Mouse (Mus musculus): ENCODE measurements around the gene Kitl. TPM values are rescaled to one million over a fixed set of nuclear protein-coding genes. Genes with fewer than 3 reads are reported as not detected.

The Kitl gene
- polyA plus RNA-seq, 1 experiment from 2014 or later, result 7.5 TPM

DNA sequence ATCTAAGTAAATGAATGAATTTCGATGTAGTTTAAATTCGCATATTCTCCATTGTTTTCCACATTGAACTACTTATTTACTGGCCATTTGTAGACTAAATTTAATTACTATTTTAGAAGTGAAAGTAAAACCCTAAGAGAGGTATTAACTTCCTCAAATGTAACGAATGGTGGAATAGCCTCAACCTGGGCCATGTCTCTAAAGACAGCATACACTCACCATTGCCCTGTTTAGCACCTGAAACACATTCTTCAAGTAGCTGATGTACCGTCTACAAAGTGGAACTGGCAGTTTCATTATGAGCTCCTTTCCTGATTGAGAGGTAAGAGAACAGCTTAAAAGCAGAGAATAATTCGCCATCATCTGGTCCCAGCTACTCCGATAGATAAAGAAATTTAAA lies 132.7 kb downstream of the Kitl start:
- no peaks in the 10 kb centered on the region for H3K27me3 ChIP-seq (ENCODE audit: control insufficient read depth, insufficient read depth, low read length)
- H3K36me3 ChIP-seq (ENCODE audit: control insufficient read depth, insufficient read depth, low read length), result no peaks in the 10 kb centered on the region
- no peak overlapping the region for H3K9ac ChIP-seq (ENCODE audit: low read length)
- no peaks in the 10 kb centered on the region for H3K9me3 ChIP-seq (ENCODE audit: control insufficient read depth, low read length)
- DNase-seq (ENCODE audit: low spot score) (no peak), ATAC-seq (ENCODE audit: insufficient number of reproducible peaks, low FRiP score, low TSS enrichment, low read depth) (no peak)
- no peak overlapping the region for H3K27ac ChIP-seq (replicated peaks; ENCODE audit: low read depth, low read length)
- no peak overlapping the region for H3K4me2 ChIP-seq (ENCODE audit: low read depth, severe bottlenecking)
- no peaks in the 10 kb centered on the region for H3K4me1 ChIP-seq (ENCODE audit: control insufficient read depth, insufficient read depth, low read length)
- no peak overlapping the region for H3K4me3 ChIP-seq (ENCODE audit: low read depth, low read length)
- WGBS, result 91% methylated on average over 6 of the region's 6 CpGs

Small RNA genes lying within 50 kb of the gene (microRNA-seq; reads per million reads assigned to microRNA genes)
- gene Gm22918 (not detected), gene Gm25287 (not detected)
